Mouse (Mus musculus) liver, embryonic 12.5 days (tissue): ENCODE data around the gene Nbas. TPM values are rescaled to one million over a fixed set of nuclear protein-coding genes. Genes with fewer than 3 reads are reported as not detected.

ENCODE experiments used
- ATAC-seq: fragments of 200-750 bp; cut with Nextera tagmentation; 2 replicates; pipeline ENCODE4 v1.8.0; 2017; ENCODE audit warnings: moderate number of reproducible peaks, mild to moderate bottlenecking, moderate library complexity
- H3K27ac ChIP-seq: fragments of 300-500 bp; sonication (generic); 2 replicates; pipeline ENCODE4 v1.5.1; 2016; ENCODE audit warnings: mild to moderate bottlenecking
- H3K27me3 ChIP-seq: fragments of 300-500 bp; sonication (generic); replicated peaks from 2 replicates; pipeline ENCODE4 v1.6.1; 2016; ENCODE audit warnings: mild to moderate bottlenecking, moderate library complexity
- H3K36me3 ChIP-seq: fragments of 300-500 bp; sonication (generic); 2 replicates; pipeline ENCODE4 v1.6.1; 2016; ENCODE audit warnings: mild to moderate bottlenecking, moderate library complexity
- H3K4me1 ChIP-seq: fragments of 300-500 bp; sonication (generic); 2 replicates; pipeline ENCODE4 v1.6.1; 2016
- H3K4me2 ChIP-seq: fragments of 300-500 bp; sonication (generic); 2 replicates; pipeline ENCODE4 v1.6.1; 2016; ENCODE audit warnings: mild to moderate bottlenecking, moderate library complexity
- H3K4me3 ChIP-seq: fragments of 300-500 bp; sonication (generic); 2 replicates; pipeline ENCODE4 v1.5.1; 2016; ENCODE audit warnings: mild to moderate bottlenecking, moderate library complexity
- H3K9ac ChIP-seq: fragments of 300-500 bp; sonication (generic); 2 replicates; pipeline ENCODE4 v1.6.1; 2016; ENCODE audit warnings: mild to moderate bottlenecking, moderate library complexity
- H3K9me3 ChIP-seq: fragments of 300-500 bp; sonication (generic); replicated peaks from 2 replicates; pipeline ENCODE4 v1.6.1; 2016; ENCODE audit warnings: mild to moderate bottlenecking, moderate library complexity
- WGBS: fragments of 180-500 bp; shearing (Covaris S2); methylation state at CpG from one replicate; pipeline ENCODE4 v1.1.7; 2016; ENCODE audit not compliant: insufficient replicate concordance; 5-methylcytosine and 5-hydroxymethylcytosine counted together
- polyA plus RNA-seq: library from polyadenylated mRNA; unstranded; fragments of >200 nt; fragmentation: Nextera tagmentation; extraction: Ambion mirVana; gene quantifications from 2 replicates; pipeline ENCODE4 v1.2.1, GENCODE M21; 2016

The Nbas gene
- polyA plus RNA-seq, 1 experiment from 2014 or later = 8.2 TPM

DNA sequence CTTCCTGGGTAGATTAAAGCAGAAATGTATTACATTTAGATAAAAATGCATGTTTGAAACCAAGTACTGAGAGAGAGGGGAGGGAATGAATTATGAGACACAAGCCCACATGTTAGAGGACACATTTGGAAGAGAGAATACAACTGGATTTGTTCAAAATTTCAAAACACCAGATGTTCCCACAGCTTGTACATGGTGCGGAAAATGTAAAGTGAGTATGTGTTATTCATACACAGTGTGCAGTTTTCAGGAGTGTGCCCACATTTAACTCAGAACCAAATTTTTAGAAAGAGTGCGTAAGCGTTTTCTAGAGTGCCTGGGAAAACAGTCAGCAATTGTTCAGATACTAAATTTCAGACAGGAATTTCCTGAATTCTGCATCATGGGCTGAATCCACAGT lies 217.3 kb downstream of the Nbas start:
- 87% methylated on average over 3 of the region's 3 CpGs for WGBS
- Histone ChIP-seq H3K4me1 (no peaks in the 10 kb centered on the region), H3K27ac (no peak overlapping the region), H3K27me3 (no peaks in the 10 kb centered on the region), H3K4me2 (no peak overlapping the region), H3K36me3 (no peaks in the 10 kb centered on the region; the same call in 1 of the 2 replicates), H3K4me3 (no peak overlapping the region), H3K9me3 (no peaks in the 10 kb centered on the region), H3K9ac (no peak overlapping the region)
- ATAC-seq = no peak

DNA sequence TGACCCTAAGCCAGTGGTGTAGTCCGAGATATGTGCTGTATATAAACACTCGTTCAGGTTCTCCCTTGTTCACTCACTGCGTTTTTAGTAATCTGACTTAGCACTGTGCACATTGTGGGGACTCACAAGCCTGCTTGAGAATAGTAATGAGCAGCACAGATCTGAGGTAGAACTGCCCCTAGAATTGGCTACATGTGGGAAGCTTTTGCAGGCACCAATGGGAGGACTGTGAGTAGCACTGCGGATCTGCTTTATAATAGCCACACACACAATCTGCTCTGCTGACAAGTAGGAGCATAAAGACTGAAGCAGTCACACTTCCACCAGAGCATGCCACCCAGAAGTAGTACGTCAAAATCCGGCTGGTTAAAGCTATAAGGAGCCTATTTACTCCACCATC lies 228.3 kb downstream of the Nbas start:
- Histone ChIP-seq H3K9ac (no peak overlapping the region), H3K4me1 (no peaks in the 10 kb centered on the region), H3K4me3 (no peak overlapping the region), H3K27me3 (no peaks in the 10 kb centered on the region), H3K4me2 (no peak overlapping the region), H3K27ac (no peak overlapping the region), H3K36me3 (no peaks in the 10 kb centered on the region), H3K9me3 (no peaks in the 10 kb centered on the region)
- WGBS = 85% methylated on average over 6 of the region's 6 CpGs
- ATAC-seq = no peak

- no peaks in the 10 kb centered on the region for H3K9me3 ChIP-seq
- H3K4me2 ChIP-seq = no peak overlapping the region
- no peaks in the 10 kb centered on the region for H3K27me3 ChIP-seq
- H3K36me3 ChIP-seq = no peaks in the 10 kb centered on the region
- H3K9ac ChIP-seq = no peak overlapping the region
- no peaks in the 10 kb centered on the region for H3K4me1 ChIP-seq
- H3K27ac ChIP-seq = no peak overlapping the region
- no peak overlapping the region for H3K4me3 ChIP-seq
- ATAC-seq = no peak
- WGBS = 80% methylated on average over 10 of the region's 10 CpGs
Observed at GRCm38 (mm10) chr12:13499237-13499889, 230.4 kb downstream of the Nbas start.

GRCm38 (mm10) chr12:13500191-13500590 lies 231.3 kb downstream of the Nbas start:
- no peak for ATAC-seq
- H3K4me1 ChIP-seq = no peaks in the 10 kb centered on the region
- no peak overlapping the region for H3K4me2 ChIP-seq
- H3K27me3 ChIP-seq = no peaks in the 10 kb centered on the region
- H3K4me3 ChIP-seq = no peak overlapping the region
- H3K9me3 ChIP-seq = no peaks in the 10 kb centered on the region
- 79% methylated on average over 3 of the region's 3 CpGs for WGBS
- H3K27ac ChIP-seq = no peak overlapping the region
- no peaks in the 10 kb centered on the region for H3K36me3 ChIP-seq
- no peak overlapping the region for H3K9ac ChIP-seq

DNA sequence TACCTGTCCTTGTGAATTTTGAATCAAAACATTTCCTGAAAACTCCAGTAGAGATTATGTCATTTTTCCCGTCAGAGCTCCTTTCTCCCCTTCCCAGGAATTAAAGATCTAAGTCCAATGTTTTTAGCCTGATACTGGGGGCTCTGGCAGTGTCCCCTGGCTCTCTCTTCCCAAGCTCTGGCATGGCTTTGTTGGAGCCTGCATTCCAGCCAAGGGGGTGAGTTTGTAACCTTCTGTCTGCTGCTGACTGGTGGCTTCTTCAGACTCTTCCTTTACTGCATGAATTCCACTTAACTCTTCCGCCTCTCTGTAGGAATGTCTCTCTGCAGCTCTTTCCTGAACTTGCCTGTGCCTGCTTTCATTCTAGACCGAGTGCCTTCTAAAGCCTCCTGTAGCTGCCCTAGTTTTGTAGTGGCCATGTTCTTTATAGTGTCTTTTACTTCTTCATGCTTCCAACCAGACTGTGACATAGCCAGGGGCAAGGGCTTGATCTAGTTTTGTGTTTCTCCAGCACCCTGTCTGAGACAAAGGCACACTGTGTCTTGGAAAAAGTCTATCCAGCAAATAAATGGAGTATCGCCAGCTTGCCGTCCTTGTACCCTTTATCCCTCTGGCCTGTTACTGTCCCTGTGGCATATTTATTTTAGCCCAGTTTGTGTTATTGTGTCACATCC lies 236.0 kb downstream of the Nbas start:
- Histone ChIP-seq H3K9me3 (no peaks in the 10 kb centered on the region), H3K27ac (no peak overlapping the region), H3K27me3 (no peaks in the 10 kb centered on the region), H3K9ac (no peak overlapping the region), H3K36me3 (no peaks in the 10 kb centered on the region), H3K4me3 (no peak overlapping the region), H3K4me1 (no peaks in the 10 kb centered on the region), H3K4me2 (no peak overlapping the region)
- no peak for ATAC-seq
- 72% methylated on average over 5 of the region's 5 CpGs for WGBS

- Histone ChIP-seq H3K4me3 (no peak overlapping the region), H3K36me3 (peaks cover 31% of the 10 kb centered on the region), H3K27me3 (no peaks in the 10 kb centered on the region), H3K9me3 (no peaks in the 10 kb centered on the region), H3K27ac (no peak overlapping the region), H3K4me1 (peaks cover 25% of the 10 kb centered on the region), H3K9ac (no peak overlapping the region), H3K4me2 (no peak overlapping the region)
- ATAC-seq = peak; percentile 63; the same call in 1 of the 2 replicates
- WGBS = 11% methylated on average over 1 of the region's 1 CpGs
Observed at GRCm38 (mm10) chr12:13518082-13518481, 249.1 kb downstream of the Nbas start.

DNA sequence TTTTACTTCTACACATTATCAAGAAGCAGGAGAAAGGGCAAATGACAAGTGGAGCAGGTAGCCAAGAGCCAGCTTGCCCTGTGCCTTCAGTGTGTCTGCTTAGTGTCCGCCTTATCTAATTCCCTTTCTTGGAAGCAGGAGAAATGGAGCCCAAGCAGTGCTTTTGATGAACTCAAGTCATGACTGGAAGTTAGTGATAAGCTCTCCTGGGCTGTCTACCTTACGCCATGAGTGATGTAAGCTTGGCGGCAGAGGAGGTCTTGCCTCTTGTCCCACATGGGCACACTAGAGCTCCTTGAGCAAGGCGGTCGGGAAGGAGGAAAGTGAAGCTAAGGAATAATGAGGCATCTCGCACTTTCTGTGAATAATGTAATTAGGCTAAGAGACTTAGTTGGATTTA lies 250.5 kb downstream of the Nbas start:
- H3K4me2 ChIP-seq = 0 out of 2 replicates have a peak overlapping the region, but pooled peaks have one; percentile 4
- WGBS = 61% methylated on average over 6 of the region's 6 CpGs

DNA sequence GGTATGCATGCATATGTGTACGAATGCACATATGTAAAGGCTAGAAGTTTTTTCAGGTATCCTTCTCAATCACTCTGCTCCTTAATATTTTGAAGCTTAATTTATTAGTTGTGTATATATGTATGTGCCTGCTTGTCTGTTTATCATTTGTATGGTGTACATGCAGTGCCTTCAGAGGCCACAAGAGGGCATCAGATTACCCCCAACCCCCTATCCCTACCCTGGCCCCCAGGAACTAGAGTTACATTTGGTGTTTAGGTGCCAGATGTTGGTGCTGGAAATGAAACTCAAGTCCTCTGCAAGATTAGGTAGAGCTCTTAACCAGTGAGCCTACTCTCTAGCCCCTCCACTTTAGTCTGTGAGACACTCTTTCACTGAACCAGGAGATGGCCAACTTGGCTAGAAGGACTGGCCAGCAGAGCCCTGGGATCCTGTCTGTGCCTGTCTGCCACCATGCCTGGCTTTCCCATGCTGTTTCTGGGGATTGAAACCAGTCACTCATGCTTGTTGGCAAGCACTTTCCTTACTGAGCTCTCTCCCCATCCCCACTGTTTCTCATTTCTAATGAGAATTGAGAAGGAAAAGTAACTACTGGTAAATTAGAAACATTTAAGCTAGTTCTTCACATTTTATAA lies 263.9 kb downstream of the Nbas start:
- Histone ChIP-seq H3K27ac (no peak overlapping the region), H3K4me3 (no peak overlapping the region), H3K4me2 (no peak overlapping the region), H3K9ac (no peak overlapping the region), H3K27me3 (no peaks in the 10 kb centered on the region), H3K9me3 (no peaks in the 10 kb centered on the region), H3K4me1 (no peaks in the 10 kb centered on the region), H3K36me3 (peaks cover 6% of the 10 kb centered on the region; the same call in 1 of the 2 replicates)
- 69% methylated on average over 1 of the region's 1 CpGs for WGBS
- no peak for ATAC-seq

More for the DNA sequence above, 250.5 kb downstream of the Nbas start:
- peaks cover 28% of the 10 kb centered on the region for H3K36me3 ChIP-seq
- H3K4me3 ChIP-seq = no peak overlapping the region
- no peaks in the 10 kb centered on the region for H3K9me3 ChIP-seq
- H3K9ac ChIP-seq = no peak overlapping the region
- peak; percentile 81 for ATAC-seq
- no peaks in the 10 kb centered on the region for H3K27me3 ChIP-seq
- H3K27ac ChIP-seq = peak overlapping the region; percentile 51; the same call in 1 of the 2 replicates
- peaks cover 25% of the 10 kb centered on the region for H3K4me1 ChIP-seq

DNA sequence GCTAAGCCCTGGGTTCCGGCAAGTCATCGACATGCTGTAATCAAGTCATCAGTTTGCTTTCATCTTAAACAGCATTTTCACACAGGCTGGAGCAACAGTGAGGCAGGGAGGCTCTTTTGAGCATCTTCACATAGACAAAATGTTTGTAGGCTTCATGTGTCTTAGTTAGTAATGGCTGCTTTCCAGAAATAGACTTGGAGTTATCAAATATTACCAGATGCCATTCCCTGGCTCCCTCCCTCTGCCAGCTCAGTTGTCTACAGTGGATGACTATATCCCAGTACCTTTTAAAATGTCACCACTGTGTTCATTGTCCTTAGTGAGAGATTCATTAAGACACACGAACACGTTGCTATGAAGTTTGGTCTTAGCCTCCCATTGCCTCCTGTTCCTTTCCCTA lies 270.2 kb downstream of the Nbas start:
- Histone ChIP-seq H3K9me3 (no peaks in the 10 kb centered on the region), H3K4me3 (no peak overlapping the region), H3K27ac (no peak overlapping the region), H3K4me1 (no peaks in the 10 kb centered on the region), H3K4me2 (no peak overlapping the region), H3K36me3 (peaks cover 6% of the 10 kb centered on the region; the same call in 1 of the 2 replicates), H3K9ac (no peak overlapping the region), H3K27me3 (no peaks in the 10 kb centered on the region)
- ATAC-seq = no peak
- 86% methylated on average over 4 of the region's 4 CpGs for WGBS

DNA sequence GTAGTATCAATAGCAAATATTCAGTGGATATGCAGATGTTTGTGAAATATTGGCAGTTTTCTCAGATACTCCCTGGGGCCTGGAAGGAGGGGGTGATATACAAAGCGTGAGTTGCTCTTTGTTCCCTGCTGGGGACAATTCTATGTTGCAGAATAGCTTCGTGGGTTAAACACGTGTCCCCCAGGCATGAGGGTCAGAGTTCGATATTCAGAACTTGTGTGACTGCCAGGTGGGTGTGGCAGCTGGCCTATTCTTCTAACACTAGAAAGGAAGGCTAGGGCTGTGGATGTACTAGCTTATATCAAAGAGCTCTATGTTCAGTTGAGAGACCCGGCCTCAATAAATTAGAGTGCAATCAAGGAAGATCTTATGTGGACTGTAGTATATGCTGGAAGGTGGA lies 274.9 kb downstream of the Nbas start:
- Histone ChIP-seq H3K4me2 (no peak overlapping the region), H3K9me3 (no peaks in the 10 kb centered on the region), H3K27ac (no peak overlapping the region), H3K36me3 (no peaks in the 10 kb centered on the region), H3K4me1 (no peaks in the 10 kb centered on the region), H3K9ac (no peak overlapping the region), H3K4me3 (no peak overlapping the region), H3K27me3 (no peaks in the 10 kb centered on the region)
- no peak for ATAC-seq
- WGBS = 79% methylated on average over 5 of the region's 5 CpGs

- Histone ChIP-seq H3K4me1 (no peaks in the 10 kb centered on the region), H3K9ac (no peak overlapping the region), H3K4me2 (no peak overlapping the region), H3K27me3 (no peaks in the 10 kb centered on the region), H3K36me3 (peaks cover 6% of the 10 kb centered on the region; the same call in 1 of the 2 replicates), H3K4me3 (no peak overlapping the region), H3K9me3 (no peaks in the 10 kb centered on the region), H3K27ac (no peak overlapping the region)
- WGBS = 62% methylated on average over 5 of the region's 5 CpGs
- no peak for ATAC-seq
Observed at GRCm38 (mm10) chr12:13563646-13564289, 294.8 kb downstream of the Nbas start.

GRCm38 (mm10) chr12:13564330-13564729 lies 295.4 kb downstream of the Nbas start:
- H3K4me2 ChIP-seq = no peak overlapping the region
- H3K27ac ChIP-seq = no peak overlapping the region
- no peak for ATAC-seq
- no peaks in the 10 kb centered on the region for H3K9me3 ChIP-seq
- H3K9ac ChIP-seq = no peak overlapping the region
- H3K27me3 ChIP-seq = no peaks in the 10 kb centered on the region
- WGBS = 64% methylated on average over 2 of the region's 2 CpGs
- H3K36me3 ChIP-seq = peaks cover 6% of the 10 kb centered on the region; the same call in 1 of the 2 replicates
- no peaks in the 10 kb centered on the region for H3K4me1 ChIP-seq
- no peak overlapping the region for H3K4me3 ChIP-seq
